Mouse (Mus musculus): ENCODE measurements around the gene Ppp1r12b.

DNA sequence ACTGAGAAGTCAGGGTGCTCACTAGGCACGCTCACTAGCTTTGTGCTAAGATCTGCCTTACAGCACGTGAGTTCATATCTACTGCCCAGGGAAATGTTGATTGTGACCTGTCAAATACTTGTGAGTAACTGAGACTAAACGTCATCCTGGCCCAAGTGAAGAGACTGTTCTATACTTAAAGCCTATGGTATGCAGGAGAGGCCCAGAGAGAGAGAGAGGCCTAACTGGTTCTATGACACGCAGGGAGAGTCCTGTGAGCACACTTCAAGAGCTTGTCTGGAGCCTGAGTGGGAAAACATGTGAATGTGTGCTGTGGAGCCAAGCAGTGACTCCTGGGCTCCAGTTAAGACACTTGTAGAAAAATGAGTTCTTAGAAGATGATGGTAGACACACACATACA is 171.8 kb downstream of the Ppp1r12b start:
- TF ChIP-seq HCFC1 (IDR thresholded peaks at IDR 0.05; ENCODE audit: borderline replicate concordance, insufficient read depth, low read length) (no peak), CHD2 (IDR thresholded peaks at IDR 0.05; ENCODE audit: low read depth, low read length) (no peak), ZC3H11A (IDR thresholded peaks at IDR 0.05; ENCODE audit: borderline replicate concordance, low read depth, low read length) (no peak), ZNF384 (IDR thresholded peaks at IDR 0.05; ENCODE audit: low read depth, low read length) (no peak), MAFK (IDR thresholded peaks at IDR 0.05; ENCODE audit: insufficient read depth, low read depth, low read length) (no peak)

All from ES-E14 (cell line).